Comparison of ENCODE assay signal across 26 mouse cellular contexts in the genomic region with DNA sequence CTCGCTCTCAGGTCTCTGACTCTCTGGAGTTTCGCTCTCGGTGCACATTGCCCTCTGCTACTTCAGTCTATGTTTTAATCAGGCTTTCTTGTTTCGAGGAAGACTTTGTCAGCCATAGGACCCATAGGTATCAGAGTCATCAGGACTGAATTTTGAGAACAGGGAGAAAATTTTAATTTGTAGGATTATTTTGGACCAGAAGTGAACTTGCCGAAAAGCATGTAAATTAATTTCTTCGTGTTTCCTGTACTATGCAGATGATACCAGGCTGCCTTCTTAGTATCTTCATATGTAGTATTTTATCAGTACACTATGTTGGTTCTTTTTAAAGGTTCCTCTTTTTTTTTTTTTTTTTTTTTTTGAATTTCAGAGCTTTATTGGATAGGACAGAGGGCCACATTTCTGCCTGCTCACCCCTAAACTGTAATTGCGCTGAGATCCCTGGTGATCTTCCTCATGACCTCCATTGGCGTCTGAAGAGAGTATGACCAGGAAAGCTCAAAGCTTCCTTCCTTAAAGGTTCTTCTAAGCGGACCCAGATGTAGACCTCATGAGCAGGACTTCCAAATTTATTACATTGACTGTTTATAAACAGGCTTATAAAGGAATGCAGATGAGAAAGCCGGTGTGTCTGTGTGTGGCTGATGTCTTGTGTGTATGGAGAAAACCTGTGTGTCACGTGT.
"Had no signal": no experiment of that assay in that cellular context is flagged by ENCODE, and none has a peak within 500 bp of the region (broad histone marks: within the 10 kb centered on the region; RNA-seq: fewer than 3 reads in every experiment).

No protein-coding gene starts in this region.

- H3K9me3 ChIP-seq: heart, embryonic 13.5 days; heart, embryonic 15.5 days; hindbrain, embryonic 13.5 days; hindbrain, embryonic 15.5 days; kidney, embryonic 15.5 days; limb, embryonic 12.5 days; liver, embryonic 13.5 days had no signal

- DNase-seq: gastrocnemius, postnatal 14 days; gastrocnemius, postnatal 36 days; heart, adult 11 months; heart, adult 2 months; heart, postnatal 14 days; heart, postnatal 36 days; kidney, adult 11 months; kidney, adult 2 months; kidney, adult 9 months; kidney, postnatal 14 days; kidney, postnatal 36 days; layer of hippocampus, adult 9-11 months; layer of hippocampus, postnatal 36 days; left cerebral cortex, postnatal 4 days; liver; liver, embryonic 13.5 days had no signal

- H3K4me2 ChIP-seq: heart, embryonic 11.5 days; heart, embryonic 13.5 days; heart, embryonic 15.5 days; hindbrain, embryonic 13.5 days; hindbrain, embryonic 15.5 days; kidney, embryonic 15.5 days; limb, embryonic 12.5 days; liver, embryonic 13.5 days had no signal

- H3K9ac ChIP-seq: heart, embryonic 13.5 days; heart, embryonic 15.5 days; hindbrain, embryonic 13.5 days; hindbrain, embryonic 15.5 days; kidney, embryonic 15.5 days; limb, embryonic 12.5 days; liver, embryonic 13.5 days had no signal

- ATAC-seq: hindbrain, postnatal 0 days; intestine, embryonic 16.5 days had no signal

- H3K4me3 ChIP-seq: heart, adult 2 months; heart, embryonic 13.5 days; heart, embryonic 15.5 days; hindbrain, embryonic 13.5 days; hindbrain, embryonic 15.5 days; kidney, embryonic 15.5 days; limb, embryonic 12.5 days; liver, embryonic 13.5 days had no signal

- H3K27me3 ChIP-seq: heart, embryonic 13.5 days; heart, embryonic 15.5 days; hindbrain, embryonic 13.5 days; hindbrain, embryonic 15.5 days; kidney, embryonic 15.5 days; limb, embryonic 12.5 days; liver, embryonic 13.5 days had no signal

- H3K4me1 ChIP-seq: hindbrain, embryonic 15.5 days; kidney, embryonic 15.5 days; liver, embryonic 13.5 days had no signal

- H3K27ac ChIP-seq: heart, adult 2 months; heart, embryonic 13.5 days; heart, embryonic 15.5 days; hindbrain, embryonic 13.5 days; hindbrain, embryonic 15.5 days; hindbrain, postnatal 0 days; kidney, embryonic 15.5 days; kidney, postnatal 0 days; limb, embryonic 12.5 days; liver, embryonic 13.5 days had no signal

- H3K36me3 ChIP-seq: hindbrain, embryonic 15.5 days; liver, embryonic 13.5 days had no signal
